Mouse (Mus musculus) adipose tissue, adult 10 weeks (tissue): ENCODE data around the gene Arhgef1. TPM values are rescaled to one million over a fixed set of nuclear protein-coding genes. Genes with fewer than 3 reads are reported as not detected.

Source experiments
- polyA plus RNA-seq: library from polyadenylated mRNA; stranded (reverse); fragments of 350-450 nt; fragmentation: Illumina TruSeq; extraction: RNeasy Lipid Tissue Mini Kit (QIAGEN cat#74804); gene quantifications from one replicate; pipeline ENCODE4 v1.2.3, GENCODE M21; 2014; ENCODE audit warnings: low read depth, low replicate concordance

The Arhgef1 gene
- 85.9 TPM for polyA plus RNA-seq

DNA sequence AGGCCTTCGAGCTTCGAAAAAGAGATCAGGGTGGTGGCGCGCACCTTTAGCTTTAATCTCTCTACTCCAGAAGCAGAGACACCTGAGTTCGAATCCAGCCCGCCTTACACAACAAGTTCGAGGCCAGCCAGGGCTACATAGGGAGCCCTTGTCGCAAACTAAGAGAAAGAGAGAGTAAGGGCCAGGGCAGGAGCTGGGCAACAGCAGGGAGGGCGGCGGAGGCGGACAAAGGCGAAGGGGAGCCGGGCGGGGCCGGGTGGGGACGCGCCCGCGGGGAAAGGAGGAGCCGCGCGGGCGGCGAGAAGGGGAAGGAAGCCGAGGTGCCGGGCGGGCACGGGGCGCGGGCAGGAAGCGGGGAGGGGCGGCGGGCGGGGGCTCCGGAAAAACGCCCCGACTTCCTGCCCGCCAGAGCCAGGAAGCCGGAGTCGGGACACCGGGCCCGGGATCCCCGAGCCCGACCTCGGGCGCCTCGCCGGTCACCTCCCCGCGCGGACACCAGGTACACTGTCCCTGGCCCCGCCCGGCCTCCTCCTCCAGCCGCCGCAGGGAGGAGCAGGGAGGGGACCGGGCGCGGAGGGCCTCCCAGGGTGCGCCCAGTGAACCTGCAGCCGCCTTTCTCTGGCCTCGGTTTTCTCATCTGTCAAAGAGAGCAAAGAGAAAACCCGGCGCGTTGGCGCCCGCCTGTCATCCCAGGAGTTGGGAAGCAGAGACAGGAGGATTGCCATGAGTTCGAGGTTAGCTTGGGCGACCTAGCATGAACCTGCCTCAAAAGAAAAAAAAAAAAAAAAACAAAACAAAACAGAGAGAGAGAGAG is at the start of gene Arhgef1:
Arhgef1 (plus strand) TSS at position 283 of the 814 bp plus-strand sequence.

DNA sequence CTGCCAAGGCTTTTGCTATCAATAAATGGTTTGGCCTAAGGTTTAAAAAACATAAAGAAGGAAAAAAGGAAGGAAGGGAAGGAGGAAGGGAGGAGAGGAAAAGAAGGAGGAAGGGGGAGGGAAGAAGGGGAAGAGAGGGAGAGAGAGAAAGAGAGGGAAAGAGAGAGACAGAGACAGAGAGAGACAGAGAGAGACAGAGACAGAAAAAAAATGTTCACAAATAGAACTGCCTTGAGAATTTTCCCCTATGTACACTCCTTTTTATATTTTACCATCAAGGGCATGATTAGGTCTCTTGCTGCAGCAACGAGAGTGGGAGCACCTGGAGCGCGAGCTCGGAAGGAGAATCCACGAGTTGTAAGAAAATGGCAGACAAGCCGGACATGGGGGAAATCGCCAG is 40.8 kb upstream of the Arhgef1 start, which contains the start of gene Gm9844:
Gm9844 (plus strand) TSS at position 301 of the 400 bp plus-strand sequence.

GRCm38 (mm10) chr7:24869532-24870165 is 33.1 kb upstream of the Arhgef1 start, which contains the start of the genes Lypd4 and Dmrtc2:
Gene Lypd4, minus strand, starts transcription at chr7:24869941.
Gene Dmrtc2, plus strand, starts transcription at chr7:24870057.

DNA sequence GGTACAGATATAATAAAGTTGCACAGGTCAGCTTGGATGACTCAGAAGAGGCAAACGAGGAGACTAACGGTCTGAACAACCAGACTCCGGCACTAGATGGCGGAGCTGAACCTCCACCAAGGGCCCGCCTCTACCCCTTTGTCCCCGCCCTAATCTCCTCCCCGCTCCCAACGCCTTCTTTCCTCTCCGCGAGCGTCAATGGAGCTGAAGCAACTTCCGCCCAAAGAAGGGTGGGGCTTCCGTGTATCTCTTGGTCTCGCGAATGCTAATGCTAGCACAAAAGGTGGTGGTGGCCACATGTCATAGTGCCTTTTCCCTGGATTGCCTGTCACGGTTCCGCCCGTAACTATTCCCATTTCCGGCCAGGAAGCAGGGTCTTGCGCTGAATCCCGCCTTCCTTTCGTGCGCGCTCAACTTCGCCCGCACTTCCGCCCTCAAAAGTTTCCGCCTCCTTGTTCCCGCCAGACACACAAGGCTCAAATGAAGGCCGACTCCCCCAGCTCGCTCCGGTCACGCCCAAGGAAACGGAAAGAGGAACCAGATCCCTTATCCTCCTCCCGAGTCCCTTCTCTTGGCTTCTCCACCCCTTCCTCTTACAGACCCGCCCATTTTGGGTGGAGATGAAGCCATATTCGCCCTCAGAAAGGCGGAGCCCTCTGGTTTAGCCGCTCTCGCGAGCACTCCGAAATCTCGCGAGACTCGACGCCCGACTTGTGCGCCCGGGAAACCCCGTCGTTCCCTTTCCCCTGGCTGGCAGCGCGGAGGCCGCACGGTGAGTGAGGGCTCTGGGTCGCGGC is 18.6 kb upstream of the Arhgef1 start, which contains the start of gene Rps19:
Rps19 (plus strand) TSS at position 476 of the 797 bp plus-strand sequence.

GRCm38 (mm10) chr7:24897224-24897623 is 5.5 kb upstream of the Arhgef1 start, which contains the start of gene Cd79a:
Gene Cd79a, plus strand, starts transcription at chr7:24897381.

GRCm38 (mm10) chr7:24944257-24944950 is 41.7 kb downstream of the Arhgef1 start, which contains the start of gene Gm4881:
Gene Gm4881, minus strand, starts transcription at chr7:24944494.

DNA sequence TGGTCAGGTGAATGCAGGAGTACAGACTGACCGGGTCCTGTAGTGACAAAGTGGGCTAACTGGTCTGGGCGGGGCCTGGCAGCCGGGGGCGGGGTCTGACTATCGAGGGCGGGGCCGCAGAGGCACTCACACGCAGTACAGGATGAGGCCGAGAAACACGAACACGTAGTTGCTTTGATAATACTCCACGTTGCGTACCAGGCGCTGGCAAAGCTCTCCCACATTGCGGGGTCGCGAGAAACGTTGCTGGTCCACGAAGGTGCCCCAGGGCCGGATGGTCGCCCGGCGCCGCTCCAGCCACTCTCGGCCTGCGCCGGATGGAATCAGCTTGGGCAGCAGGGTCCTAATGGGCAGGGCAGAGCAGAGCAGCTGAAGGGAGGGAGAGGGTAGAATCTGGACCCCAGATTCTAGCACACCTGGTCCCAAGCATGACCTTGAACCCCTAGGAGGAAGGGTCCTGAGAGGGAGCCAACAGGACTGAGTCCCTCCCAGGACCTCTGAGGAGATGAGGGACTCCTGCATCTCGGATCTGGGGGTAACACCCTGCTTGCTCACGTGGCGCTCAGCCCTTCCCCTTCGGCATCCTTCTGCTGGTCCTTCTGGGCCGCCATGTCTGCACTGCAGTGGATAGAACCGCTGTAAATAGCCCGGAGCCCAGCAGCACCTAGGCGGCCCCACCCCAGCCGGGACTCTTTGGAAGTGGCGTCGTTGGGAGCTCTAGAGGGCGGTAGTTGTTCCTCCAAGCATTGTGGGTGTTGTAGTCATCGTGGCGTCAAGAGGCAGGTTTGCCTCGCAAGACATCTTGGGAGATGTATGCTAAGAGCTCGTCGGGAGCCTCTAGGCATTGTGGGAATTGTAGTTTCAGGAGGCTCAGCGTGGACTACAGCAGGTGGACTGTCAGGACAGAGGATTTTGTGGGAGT is 69.5 kb downstream of the Arhgef1 start, which contains the start of gene Rabac1:
Rabac1 (minus strand) TSS at position 783 of the 922 bp plus-strand sequence.

Other genes starting within 250 kb of the Arhgef1 start
- 5.0 TPM for gene Tex101, start 226.2 kb upstream of the Arhgef1 start, polyA plus RNA-seq
- gene BC049730, start 193.7 kb upstream of the Arhgef1 start, polyA plus RNA-seq: 1.4 TPM
- 1.3 TPM for gene Gm4763, start 176.0 kb upstream of the Arhgef1 start, polyA plus RNA-seq
- gene Cd177, start 142.6 kb upstream of the Arhgef1 start, polyA plus RNA-seq: 1.2 TPM
- 509 TPM for gene Ceacam10, start 125.7 kb upstream of the Arhgef1 start, polyA plus RNA-seq
- 1.8 TPM for gene Gm9844, start 40.7 kb upstream of the Arhgef1 start, polyA plus RNA-seq
- gene Lypd4, start 33.0 kb upstream of the Arhgef1 start, polyA plus RNA-seq: 8.7 TPM
- gene Dmrtc2, start 32.9 kb upstream of the Arhgef1 start, polyA plus RNA-seq: 1.4 TPM
- gene Rps19, start 18.5 kb upstream of the Arhgef1 start, polyA plus RNA-seq: 1,055 TPM
- 0.69 TPM for gene Cd79a, start 5.5 kb upstream of the Arhgef1 start, polyA plus RNA-seq
- not detected for gene Gm4881, start 41.6 kb downstream of the Arhgef1 start, polyA plus RNA-seq
- gene Rabac1, start 69.8 kb downstream of the Arhgef1 start, polyA plus RNA-seq: 305 TPM
- 2.9 TPM for gene Atp1a3, start 103.0 kb downstream of the Arhgef1 start, polyA plus RNA-seq
- gene Grik5, start 169.4 kb downstream of the Arhgef1 start, polyA plus RNA-seq: 8.7 TPM
- 12.5 TPM for gene Zfp574, start 169.7 kb downstream of the Arhgef1 start, polyA plus RNA-seq